Mouse (Mus musculus) hindbrain, embryonic 16.5 days (tissue): ENCODE measurements around the gene Scnn1b. TPM values are rescaled to one million over a fixed set of nuclear protein-coding genes. Genes with fewer than 3 reads are reported as not detected.
A peak's percentile ranks its signal among the peaks of the same experiment; 100 is the strongest.

Experiments
- ATAC-seq: fragments of 200-750 bp; cut with Nextera tagmentation; 2 replicates; pipeline ENCODE4 v1.8.0; 2017; ENCODE audit warnings: moderate TSS enrichment, moderate library complexity
- H3K27ac ChIP-seq: fragments of 300-500 bp; sonication (generic); 2 replicates; pipeline ENCODE4 v1.5.1; 2014; ENCODE audit warnings: low read depth, mild to moderate bottlenecking, control low read depth, low read length, moderate library complexity
- H3K27me3 ChIP-seq: fragments of 300-500 bp; sonication (generic); replicated peaks from 2 replicates; pipeline ENCODE4 v1.6.1; 2014; ENCODE audit warnings: low read length; ENCODE audit not compliant: control insufficient read depth, insufficient read depth
- H3K36me3 ChIP-seq: fragments of 300-500 bp; sonication (generic); 2 replicates; pipeline ENCODE4 v1.6.1; 2014; ENCODE audit warnings: mild to moderate bottlenecking, low read length, moderate library complexity, mixed read lengths; ENCODE audit not compliant: control insufficient read depth, insufficient read depth
- H3K4me1 ChIP-seq: fragments of 300-500 bp; sonication (generic); 2 replicates; pipeline ENCODE4 v1.6.1; 2014; ENCODE audit warnings: low read depth, low read length; ENCODE audit not compliant: control insufficient read depth, insufficient read depth
- H3K4me2 ChIP-seq: fragments of 300-500 bp; sonication (generic); 2 replicates; pipeline ENCODE4 v1.6.1; 2014; ENCODE audit warnings: mild to moderate bottlenecking, low read length, control low read depth, moderate library complexity
- H3K4me3 ChIP-seq: fragments of 300-500 bp; sonication (generic); 2 replicates; pipeline ENCODE4 v1.5.1; 2014; ENCODE audit warnings: mild to moderate bottlenecking, low read length, control low read depth, moderate library complexity
- H3K9ac ChIP-seq: fragments of 300-500 bp; sonication (generic); 2 replicates; pipeline ENCODE4 v1.6.1; 2014; ENCODE audit warnings: low read depth, mild to moderate bottlenecking, control low read depth, low read length, moderate library complexity
- H3K9me3 ChIP-seq: fragments of 300-500 bp; sonication (generic); 2 replicates; pipeline ENCODE4 v1.6.1; 2014; ENCODE audit warnings: mild to moderate bottlenecking, low read length, moderate library complexity; ENCODE audit not compliant: control insufficient read depth
- WGBS: fragments of 180-500 bp; shearing (Covaris S2); extraction: QIAGEN DNeasy Blood & Tissue Kit; methylation state at CpG from one replicate; pipeline ENCODE4 v1.1.7; 2014; 5-methylcytosine and 5-hydroxymethylcytosine counted together
- polyA plus RNA-seq: library from polyadenylated mRNA; unstranded; fragments of >200 nt; fragmentation: Nextera tagmentation; extraction: Ambion mirVana; gene quantifications from 2 replicates; pipeline ENCODE4 v1.2.1, GENCODE M21; 2015

Gene Scnn1b
- 0.20 and 0.29 TPM in 2 replicates for polyA plus RNA-seq

GRCm38 (mm10) chr7:121864858-121865585 lies at the start of gene Scnn1b:
Scnn1b (plus strand) TSS chr7:121865038.
- Histone ChIP-seq H3K9ac (peak within 1 kb of the TSS; percentile 33; the same call in 1 of the 2 replicates), H3K4me1 (no peaks in the 10 kb centered on the region; the same call in 1 of the 2 replicates), H3K36me3 (no peaks in the 10 kb centered on the region), H3K27me3 (peaks cover 14% of the 10 kb centered on the region), H3K4me3 (peak within 1 kb of the TSS; percentile 46), H3K4me2 (peak within 1 kb of the TSS; percentile 82), H3K9me3 (no peaks in the 10 kb centered on the region), H3K27ac (no peak within 1 kb of the TSS)
- ATAC-seq: no peak
- 3% methylated on average over 35 of the region's 42 CpGs for WGBS

- Histone ChIP-seq H3K4me3 (no peak overlapping the region), H3K27me3 (no peaks in the 10 kb centered on the region), H3K4me2 (no peak overlapping the region), H3K27ac (no peak overlapping the region), H3K9ac (no peak overlapping the region), H3K36me3 (no peaks in the 10 kb centered on the region), H3K9me3 (no peaks in the 10 kb centered on the region), H3K4me1 (no peaks in the 10 kb centered on the region)
- 93% methylated on average over 6 of the region's 6 CpGs for WGBS
- ATAC-seq: no peak
These were observed 43.2 kb upstream of the Scnn1b start for GRCm38 (mm10) chr7:121821632-121822031.

DNA sequence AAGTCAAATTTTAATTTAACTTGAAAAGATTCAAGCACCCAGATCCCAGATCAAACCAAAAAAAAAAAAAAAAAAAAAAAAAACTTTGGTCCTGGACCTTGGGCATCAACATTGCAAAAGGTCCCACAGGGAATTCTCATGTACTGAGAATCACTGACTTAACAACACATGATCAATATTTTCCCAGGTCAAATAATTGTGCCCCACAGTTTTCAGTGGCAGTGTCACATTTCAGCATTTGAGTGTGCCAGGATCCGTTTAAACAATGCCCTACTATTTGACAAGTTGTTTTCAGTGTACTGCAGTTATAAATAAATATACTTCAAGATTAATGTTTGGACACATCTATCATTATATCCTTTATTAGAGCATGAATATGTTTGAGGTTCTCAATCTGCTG lies 36.4 kb upstream of the Scnn1b start:
- ATAC-seq: no peak
- H3K4me3 ChIP-seq: no peak overlapping the region
- no peaks in the 10 kb centered on the region for H3K9me3 ChIP-seq
- no peaks in the 10 kb centered on the region for H3K4me1 ChIP-seq
- H3K9ac ChIP-seq: no peak overlapping the region
- no peak overlapping the region for H3K4me2 ChIP-seq
- no peaks in the 10 kb centered on the region for H3K36me3 ChIP-seq
- H3K27ac ChIP-seq: no peak overlapping the region
- no peaks in the 10 kb centered on the region for H3K27me3 ChIP-seq
- whole genome bisulfite sequencing: 82% methylated on average over 1 of the region's 1 CpGs

DNA sequence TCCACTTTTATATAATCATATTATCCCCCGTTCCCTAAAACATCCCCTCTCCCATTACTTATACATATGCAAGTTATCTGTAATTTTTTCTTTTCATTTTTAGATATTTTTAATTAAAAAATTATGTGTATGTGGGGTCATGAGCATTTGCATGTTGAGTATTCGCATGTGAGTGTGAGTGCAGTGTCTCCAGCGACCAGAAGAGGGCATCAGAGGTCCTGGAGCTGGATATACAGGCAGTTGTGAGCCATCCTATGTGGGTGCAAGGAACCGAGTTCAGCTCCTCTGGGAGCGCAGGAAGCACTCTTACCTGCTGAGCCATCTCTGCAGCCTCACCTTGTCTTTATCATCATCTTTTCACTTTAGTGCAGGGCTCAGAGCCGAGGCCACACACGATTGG lies 29.4 kb upstream of the Scnn1b start:
- H3K27me3 ChIP-seq: no peaks in the 10 kb centered on the region
- H3K9me3 ChIP-seq: 0 out of 2 replicates have a peak, but pooled peaks cover 3% of the 10 kb centered on the region
- ATAC-seq: no peak
- 85% methylated on average over 7 of the region's 7 CpGs for whole genome bisulfite sequencing
- no peak overlapping the region for H3K9ac ChIP-seq
- no peak overlapping the region for H3K27ac ChIP-seq
- no peaks in the 10 kb centered on the region for H3K36me3 ChIP-seq
- no peak overlapping the region for H3K4me3 ChIP-seq
- H3K4me1 ChIP-seq: no peaks in the 10 kb centered on the region
- no peak overlapping the region for H3K4me2 ChIP-seq

DNA sequence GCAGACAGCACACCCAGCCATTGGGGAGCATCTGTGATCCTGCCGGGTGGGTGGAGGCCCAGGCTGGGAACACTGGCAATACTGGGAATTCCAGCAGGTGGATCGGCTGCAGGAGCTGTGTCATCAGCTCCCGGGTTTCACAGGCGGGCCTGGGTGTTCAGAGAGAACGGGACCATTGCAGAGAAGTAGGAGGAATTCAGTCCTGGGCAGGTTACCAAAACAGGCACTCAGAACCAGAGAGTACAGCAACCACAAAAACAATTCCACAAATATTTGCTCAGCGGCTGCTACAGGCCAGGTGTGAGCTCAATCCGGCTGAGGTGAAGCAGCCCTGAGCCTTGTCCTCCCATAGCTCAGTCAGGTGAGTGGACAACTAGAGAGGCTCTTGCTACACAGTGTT lies 28.0 kb upstream of the Scnn1b start:
- H3K9ac ChIP-seq: no peak overlapping the region
- H3K36me3 ChIP-seq: no peaks in the 10 kb centered on the region
- no peak overlapping the region for H3K4me2 ChIP-seq
- ATAC-seq: no peak
- 92% methylated on average over 7 of the region's 7 CpGs for WGBS
- no peak overlapping the region for H3K4me3 ChIP-seq
- no peaks in the 10 kb centered on the region for H3K4me1 ChIP-seq
- H3K27ac ChIP-seq: no peak overlapping the region
- H3K9me3 ChIP-seq: 0 out of 2 replicates have a peak, but pooled peaks cover 3% of the 10 kb centered on the region
- no peaks in the 10 kb centered on the region for H3K27me3 ChIP-seq

GRCm38 (mm10) chr7:121840810-121841209 lies 24.0 kb upstream of the Scnn1b start:
- H3K9ac ChIP-seq: no peak overlapping the region
- H3K4me3 ChIP-seq: no peak overlapping the region
- no peak overlapping the region for H3K4me2 ChIP-seq
- no peak for ATAC-seq
- 56% methylated on average over 7 of the region's 7 CpGs for WGBS
- H3K36me3 ChIP-seq: no peaks in the 10 kb centered on the region
- no peaks in the 10 kb centered on the region for H3K27me3 ChIP-seq
- H3K27ac ChIP-seq: no peak overlapping the region
- H3K9me3 ChIP-seq: no peaks in the 10 kb centered on the region
- H3K4me1 ChIP-seq: no peaks in the 10 kb centered on the region

DNA sequence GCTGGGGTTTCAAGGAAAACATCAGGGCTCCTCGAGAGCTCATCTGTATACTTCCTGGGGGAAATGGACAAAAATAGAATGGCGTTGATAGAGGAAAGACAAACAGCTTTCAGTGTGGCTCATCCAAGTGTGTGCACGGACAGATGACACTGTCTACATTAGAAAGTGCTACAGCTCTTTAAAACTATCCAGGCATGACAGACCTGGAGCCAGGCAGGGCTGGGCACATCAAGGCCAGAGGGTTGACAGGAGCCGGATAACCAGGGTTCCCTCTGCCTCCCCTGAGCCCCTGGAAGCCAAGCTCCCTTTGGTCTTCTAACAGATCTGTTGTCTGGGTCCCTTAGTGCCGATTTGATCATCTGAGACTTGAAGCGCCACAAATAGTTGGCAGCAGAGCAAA lies 22.6 kb upstream of the Scnn1b start:
- 74% methylated on average over 6 of the region's 6 CpGs for WGBS
- no peak overlapping the region for H3K4me2 ChIP-seq

DNA sequence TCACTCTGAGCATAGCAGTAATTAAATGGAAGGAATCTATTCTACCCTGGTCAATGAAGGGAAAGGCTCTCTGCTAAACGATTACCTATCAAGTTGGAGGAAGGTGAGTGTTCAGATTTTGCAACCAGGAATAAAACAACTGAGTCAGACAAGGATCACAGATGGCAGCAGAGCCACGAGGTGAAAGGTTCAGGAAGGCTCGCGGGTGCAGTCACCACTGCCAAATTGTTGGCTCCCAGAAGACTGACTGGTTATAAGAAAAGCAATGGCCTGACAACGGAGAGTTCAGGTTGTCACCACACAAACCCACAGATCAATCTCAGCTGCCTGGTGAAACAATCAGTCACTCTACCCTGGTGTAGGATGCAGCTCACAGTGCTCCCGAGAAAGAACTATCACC lies 18.9 kb upstream of the Scnn1b start:
- H3K27ac ChIP-seq: no peak overlapping the region
- 71% methylated on average over 6 of the region's 6 CpGs for WGBS

More for the DNA sequence above, 22.6 kb upstream of the Scnn1b start:
- no peak for ATAC-seq
- H3K9ac ChIP-seq: no peak overlapping the region
- H3K36me3 ChIP-seq: no peaks in the 10 kb centered on the region
- no peaks in the 10 kb centered on the region for H3K27me3 ChIP-seq
- no peak overlapping the region for H3K4me3 ChIP-seq
- no peaks in the 10 kb centered on the region for H3K4me1 ChIP-seq
- H3K9me3 ChIP-seq: no peaks in the 10 kb centered on the region
- no peak overlapping the region for H3K27ac ChIP-seq

GRCm38 (mm10) chr7:121848537-121849168 lies 16.2 kb upstream of the Scnn1b start:
- H3K36me3 ChIP-seq: no peaks in the 10 kb centered on the region
- no peaks in the 10 kb centered on the region for H3K4me1 ChIP-seq
- H3K27ac ChIP-seq: no peak overlapping the region
- no peaks in the 10 kb centered on the region for H3K27me3 ChIP-seq
- 88% methylated on average over 9 of the region's 9 CpGs for WGBS
- no peak overlapping the region for H3K9ac ChIP-seq
- H3K4me2 ChIP-seq: no peak overlapping the region
- no peak for ATAC-seq
- no peak overlapping the region for H3K4me3 ChIP-seq
- no peaks in the 10 kb centered on the region for H3K9me3 ChIP-seq

More for the DNA sequence above, 18.9 kb upstream of the Scnn1b start:
- Histone ChIP-seq H3K9ac (no peak overlapping the region), H3K27me3 (no peaks in the 10 kb centered on the region), H3K9me3 (no peaks in the 10 kb centered on the region), H3K4me2 (no peak overlapping the region), H3K36me3 (no peaks in the 10 kb centered on the region), H3K4me3 (no peak overlapping the region), H3K4me1 (no peaks in the 10 kb centered on the region)
- no peak for ATAC-seq
